Mouse (Mus musculus) retina, postnatal 1 day (tissue): ENCODE measurements around the gene Ubxn2a.

Experiments
- DNase-seq: peaks from one replicate; pipeline ENCODE4 v3.0.0-alpha.2; 2012

Ubxn2a gene

GRCm38 (mm10) chr12:4878296-4878783, 29.2 kb downstream of the Ubxn2a start:
- DNase-seq = no peak

- no peak for DNase-seq
Observed at GRCm38 (mm10) chr12:4875623-4876022, 31.9 kb downstream of the Ubxn2a start.

DNA sequence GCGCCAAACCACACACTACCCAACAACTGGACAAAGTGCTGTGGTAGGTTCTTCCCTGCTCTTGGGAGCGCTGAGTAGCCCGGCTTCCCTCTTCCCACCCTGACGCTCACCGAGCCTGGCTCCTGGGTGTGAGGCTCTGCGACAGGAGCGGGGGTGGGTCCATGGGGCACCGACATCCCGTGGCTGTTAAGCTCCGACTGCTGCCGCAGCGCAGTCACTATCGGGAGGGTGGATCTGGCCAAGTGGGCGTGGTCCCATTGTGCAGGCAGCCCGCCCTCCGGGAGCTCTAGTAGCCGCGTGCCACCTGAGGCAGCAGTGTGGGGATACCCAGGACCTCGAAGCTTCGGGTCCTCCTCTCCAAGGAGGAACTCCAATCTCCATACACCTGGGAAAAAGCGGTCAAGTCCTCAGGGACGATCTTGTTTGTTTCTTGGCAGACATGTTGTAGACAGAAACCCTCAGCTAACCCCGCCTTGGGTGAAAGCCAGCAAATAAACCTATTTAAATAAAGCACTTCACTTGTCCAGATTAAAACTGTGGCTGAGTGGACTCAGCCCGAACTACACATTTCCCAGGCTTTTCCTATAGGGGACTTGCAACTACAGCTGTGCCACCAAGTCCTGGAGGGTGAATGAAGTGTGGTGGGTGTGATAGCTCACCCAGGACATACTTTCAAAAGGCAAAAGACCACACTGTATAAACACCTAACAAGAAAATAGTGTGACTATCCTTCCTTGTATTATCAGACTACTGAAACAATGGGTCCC, 33.2 kb downstream of the Ubxn2a start, which contains the start of gene Mfsd2b:
Gene Mfsd2b (minus strand): TSS at position 199 of the 767 bp plus-strand sequence.
- DNase-seq = peak; percentile 80

GRCm38 (mm10) chr12:4873531-4873930, 34.0 kb downstream of the Ubxn2a start:
- DNase-seq = no peak

DNA sequence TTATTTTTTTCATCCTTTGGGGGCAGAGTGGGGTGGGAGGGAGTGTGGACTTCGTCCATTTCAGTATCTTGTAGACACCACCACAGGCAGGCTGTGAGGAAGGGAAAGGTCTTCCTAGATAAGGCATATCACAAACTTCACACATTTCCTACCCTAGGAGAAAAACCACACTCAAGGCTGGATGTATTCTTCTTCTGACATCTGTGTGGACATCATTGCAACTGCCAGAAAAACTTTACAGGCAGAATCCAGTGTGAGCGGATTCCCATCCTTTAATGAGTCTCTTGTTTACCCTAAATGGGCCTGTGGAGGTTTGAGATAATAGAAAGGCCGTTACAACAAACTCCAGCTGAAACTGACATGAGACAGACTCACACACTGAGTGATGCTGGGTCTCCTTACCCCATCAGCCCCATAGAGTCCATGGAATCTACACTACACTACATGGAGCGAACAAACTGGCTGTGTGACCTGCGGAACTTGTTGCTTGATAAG, 34.5 kb downstream of the Ubxn2a start:
- no peak for DNase-seq

DNA sequence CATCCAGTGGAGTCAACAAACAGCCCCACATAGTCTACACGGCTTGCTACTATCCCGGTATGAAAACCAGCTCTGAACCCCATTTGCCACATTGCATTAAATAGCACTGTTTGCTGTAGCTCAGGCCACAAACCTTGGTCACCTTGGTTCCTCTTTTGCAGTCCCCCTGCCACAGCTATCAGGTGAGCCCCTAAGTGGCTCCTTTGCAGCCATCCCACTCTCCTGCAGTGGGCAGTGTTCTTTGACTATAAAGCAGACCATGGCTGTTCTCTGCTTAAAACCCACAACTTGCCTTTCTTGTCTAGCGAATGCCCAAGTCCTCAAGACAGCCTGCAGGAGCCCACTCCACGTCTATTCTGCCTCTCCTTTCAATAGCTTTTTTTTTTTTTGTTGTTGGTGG, 35.2 kb downstream of the Ubxn2a start:
- DNase-seq = no peak

- DNase-seq = no peak
Observed at GRCm38 (mm10) chr12:4871260-4871659, 36.2 kb downstream of the Ubxn2a start.

- DNase-seq = no peak
Observed at GRCm38 (mm10) chr12:4868924-4869323, 38.6 kb downstream of the Ubxn2a start.

GRCm38 (mm10) chr12:4864338-4864690, 43.2 kb downstream of the Ubxn2a start:
- DNase-seq = peak; percentile 39

GRCm38 (mm10) chr12:4863654-4864337, 43.7 kb downstream of the Ubxn2a start:
- DNase-seq = no peak

DNA sequence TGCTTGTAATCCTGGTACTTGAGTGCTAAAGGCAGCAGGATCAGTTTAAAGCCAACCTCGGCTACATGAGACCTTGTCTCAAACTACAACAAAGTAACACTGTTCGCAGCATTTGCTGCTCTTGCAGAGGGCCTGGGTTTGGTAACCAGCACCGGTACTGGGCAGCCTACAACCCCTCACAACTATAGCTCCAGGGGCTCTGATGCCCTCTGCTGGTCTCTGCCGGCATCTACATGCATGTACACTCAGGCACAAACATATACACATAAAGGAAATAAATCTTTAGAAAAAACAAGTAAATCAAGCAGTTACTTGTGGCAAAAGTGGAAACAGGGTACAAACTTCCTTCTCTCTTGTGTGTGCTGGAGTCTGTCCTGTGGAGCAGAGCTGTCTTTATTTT, 44.8 kb downstream of the Ubxn2a start:
- no peak for DNase-seq

- DNase-seq = no peak
Observed at GRCm38 (mm10) chr12:4859241-4859914, 48.1 kb downstream of the Ubxn2a start.

DNA sequence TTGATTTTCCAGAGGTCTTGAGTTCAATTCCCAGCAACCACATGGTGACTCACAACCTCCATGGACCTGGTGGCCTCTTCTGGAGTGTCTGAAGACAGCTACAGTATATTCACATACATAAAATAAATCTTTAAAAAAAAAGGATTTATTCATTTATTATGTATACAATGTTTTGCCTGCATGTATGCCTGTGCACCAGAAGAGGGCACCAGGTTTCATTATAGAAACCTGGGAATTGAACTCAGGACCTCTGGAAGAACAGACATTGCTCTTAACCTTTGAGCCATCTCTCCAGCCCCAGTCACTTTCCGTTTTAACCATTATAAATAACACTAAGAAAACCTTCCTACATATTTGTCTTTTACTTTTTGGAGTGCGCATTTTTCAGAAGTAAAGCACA, 50.7 kb downstream of the Ubxn2a start:
- DNase-seq = no peak

DNA sequence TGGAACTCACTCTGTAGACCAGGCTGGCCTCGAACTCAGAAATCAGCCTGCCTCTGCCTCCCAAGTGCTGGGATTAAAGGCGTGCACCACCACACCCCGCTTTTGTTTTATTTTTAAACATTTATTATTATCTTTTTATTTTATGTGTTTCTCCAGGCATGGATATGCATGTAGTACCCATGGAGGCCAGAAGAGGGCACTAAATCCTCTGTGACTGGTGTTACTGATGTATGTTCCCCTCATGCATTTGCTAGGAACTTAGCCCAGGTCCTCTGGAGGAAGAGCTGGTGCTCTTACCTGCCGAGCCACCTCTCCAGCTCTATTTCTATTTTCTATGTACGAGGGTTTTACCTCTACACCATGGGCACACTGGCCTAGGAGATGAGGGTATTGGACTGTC, 51.3 kb downstream of the Ubxn2a start:
- DNase-seq = no peak

DNA sequence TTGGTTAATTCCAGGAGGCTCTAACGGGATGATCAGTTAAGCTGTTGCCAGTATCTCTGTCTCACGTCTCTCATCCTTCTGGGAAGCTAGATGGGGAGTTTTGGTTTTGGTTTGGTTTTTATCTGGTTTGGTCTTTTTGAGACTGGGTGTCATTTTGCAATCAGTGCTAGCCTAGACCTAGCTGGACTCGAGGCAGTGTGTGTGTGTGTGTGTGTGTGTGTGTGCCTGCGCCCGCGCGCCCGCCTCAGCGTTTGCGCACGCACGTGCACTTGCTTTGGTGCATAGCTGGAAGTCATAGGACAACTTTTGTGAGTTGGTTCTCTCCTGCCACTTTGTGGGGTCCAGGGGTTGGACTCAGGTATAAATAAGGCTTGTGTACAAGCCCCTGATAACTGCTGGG, 63.8 kb downstream of the Ubxn2a start:
- DNase-seq = peak; percentile 56

DNA sequence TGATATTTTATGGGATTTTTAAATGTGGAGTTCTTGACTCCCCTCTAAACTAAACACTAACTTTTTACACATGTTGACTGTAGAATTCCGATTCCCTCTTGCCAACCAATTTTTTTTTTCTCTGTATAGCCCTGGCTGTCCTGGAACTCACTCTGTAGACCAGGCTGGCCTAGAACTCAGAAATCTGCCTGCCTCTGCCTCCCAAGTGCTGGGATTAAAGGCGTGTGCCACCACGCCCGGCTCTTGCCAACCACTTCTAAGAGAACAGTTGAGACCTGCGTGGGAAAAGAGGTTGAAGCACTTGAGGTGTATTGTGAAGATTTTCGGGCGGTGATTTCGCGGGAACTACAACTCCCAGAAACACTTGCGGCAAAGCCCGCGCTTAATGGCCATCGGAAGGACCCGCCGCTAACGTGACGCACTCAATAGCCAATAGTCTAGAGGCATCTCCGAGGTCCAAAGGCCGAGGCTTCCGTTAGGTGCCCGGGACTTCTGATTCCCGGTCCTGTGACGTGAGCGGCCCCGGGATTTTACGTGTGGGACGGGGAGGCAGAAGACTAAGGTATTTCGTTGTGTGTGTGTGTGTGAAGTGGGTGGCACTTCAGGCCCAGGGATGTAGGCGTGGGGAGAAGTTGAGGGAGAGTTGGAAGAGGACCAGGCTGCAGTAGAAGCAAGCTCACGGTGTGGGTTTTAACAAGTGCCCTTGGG, 64.5 kb downstream of the Ubxn2a start, which contains the start of gene Wdcp:
Gene Wdcp (plus strand): TSS at position 414 of the 708 bp plus-strand sequence.
- peak; percentile 95 for DNase-seq

GRCm38 (mm10) chr12:4842456-4842855, 65.0 kb downstream of the Ubxn2a start:
- DNase-seq = no peak

- DNase-seq = peak; percentile 78
Observed at GRCm38 (mm10) chr12:4841392-4841887, 66.1 kb downstream of the Ubxn2a start, which contains the start of gene Fkbp1b. Gene Fkbp1b, minus strand, starts transcription at chr12:4841591.

- no peak for DNase-seq
Observed at GRCm38 (mm10) chr12:4840741-4841140, 66.8 kb downstream of the Ubxn2a start.

DNA sequence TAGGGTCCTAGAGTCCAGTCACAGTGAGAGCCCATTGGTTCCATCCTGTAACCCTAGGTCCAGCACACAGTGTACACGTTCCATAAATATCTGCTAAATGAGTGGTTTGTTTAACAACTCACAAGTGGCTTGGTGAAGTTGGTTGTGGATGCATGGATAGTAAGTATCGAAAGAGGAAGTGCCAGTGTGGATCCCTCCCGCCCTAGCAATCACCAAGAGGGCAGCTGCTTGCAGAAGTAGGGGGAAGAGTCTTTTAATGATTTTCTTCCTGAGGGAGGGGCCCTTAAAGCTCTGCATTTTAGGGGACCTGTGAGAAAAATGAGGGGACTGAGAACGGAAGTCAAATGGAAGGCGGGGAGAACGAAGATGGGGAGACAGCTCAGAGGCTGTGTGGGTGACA, 67.5 kb downstream of the Ubxn2a start:
- no peak for DNase-seq

DNA sequence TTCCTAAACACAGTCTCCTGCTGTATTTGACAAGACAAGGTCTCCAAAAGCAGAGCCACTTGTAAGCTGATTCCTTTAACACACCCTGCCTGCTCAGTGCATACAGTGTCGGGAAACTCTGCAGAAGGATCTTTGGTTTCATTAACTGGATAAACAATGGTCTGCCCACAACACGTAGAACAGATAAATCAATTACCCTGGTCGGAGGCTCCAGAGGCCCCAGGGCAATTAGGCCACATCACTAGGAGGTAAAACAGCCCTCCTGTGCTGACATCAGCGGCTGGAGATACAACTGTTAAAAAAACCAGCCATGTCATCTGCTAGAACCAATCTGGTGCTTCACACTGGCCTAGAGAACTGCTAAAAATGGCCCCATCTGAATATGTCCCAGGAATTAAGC, 70.5 kb downstream of the Ubxn2a start:
- DNase-seq = no peak
